Mouse (Mus musculus) kidney, embryonic 14.5 days (tissue): ENCODE measurements around the gene Man1b1. TPM values are rescaled to one million over a fixed set of nuclear protein-coding genes. Genes with fewer than 3 reads are reported as not detected.

Source experiments
- ATAC-seq: fragments of 200-750 bp; cut with Nextera tagmentation; 2 replicates; pipeline ENCODE4 v1.8.0; 2017; ENCODE audit warnings: moderate number of reproducible peaks, mild to moderate bottlenecking, moderate TSS enrichment, moderate library complexity; ENCODE audit not compliant: low FRiP score, low TSS enrichment
- H3K27ac ChIP-seq: fragments of 300-500 bp; sonication (generic); 2 replicates; pipeline ENCODE4 v1.5.1; 2014; ENCODE audit warnings: low read depth, mild to moderate bottlenecking, low read length, moderate library complexity, mixed read lengths
- H3K27me3 ChIP-seq: fragments of 300-500 bp; sonication (generic); 2 replicates; pipeline ENCODE4 v1.6.1; 2014; ENCODE audit warnings: mild to moderate bottlenecking, low read length; ENCODE audit not compliant: control insufficient read depth, insufficient read depth
- H3K36me3 ChIP-seq: fragments of 300-500 bp; sonication (generic); 2 replicates; pipeline ENCODE4 v1.6.1; 2014; ENCODE audit warnings: low read length, mixed read lengths; ENCODE audit not compliant: control insufficient read depth, insufficient read depth
- H3K4me1 ChIP-seq: fragments of 300-500 bp; sonication (generic); 2 replicates; pipeline ENCODE4 v1.6.1; 2014; ENCODE audit warnings: low read length, mixed read lengths; ENCODE audit not compliant: control insufficient read depth, insufficient read depth
- H3K4me2 ChIP-seq: fragments of 300-500 bp; sonication (generic); replicated peaks from 2 replicates; pipeline ENCODE4 v1.6.1; 2014; ENCODE audit warnings: low read depth, mild to moderate bottlenecking, low read length
- H3K4me3 ChIP-seq: fragments of 300-500 bp; sonication (generic); 2 replicates; pipeline ENCODE4 v1.5.1; 2014; ENCODE audit warnings: mild to moderate bottlenecking, low read length
- H3K9ac ChIP-seq: fragments of 300-500 bp; sonication (generic); 2 replicates; pipeline ENCODE4 v1.6.1; 2014; ENCODE audit warnings: low read depth, mild to moderate bottlenecking, low read length, moderate library complexity
- H3K9me3 ChIP-seq: fragments of 300-500 bp; sonication (generic); 2 replicates; pipeline ENCODE4 v1.6.1; 2016; ENCODE audit warnings: low read length; ENCODE audit not compliant: control insufficient read depth
- WGBS: fragments of 180-500 bp; shearing (Covaris S2); extraction: QIAGEN DNeasy Blood & Tissue Kit; methylation state at CpG from one replicate; pipeline ENCODE4 v1.1.7; 2014; 5-methylcytosine and 5-hydroxymethylcytosine counted together
- polyA plus RNA-seq: library from polyadenylated mRNA; unstranded; fragments of >200 nt; fragmentation: Nextera tagmentation; extraction: Ambion mirVana; gene quantifications from 2 replicates; pipeline ENCODE4 v1.2.1, GENCODE M21; 2014

The Man1b1 gene
- polyA plus RNA-seq, 1 experiment from 2014 or later = 89.9 TPM

DNA sequence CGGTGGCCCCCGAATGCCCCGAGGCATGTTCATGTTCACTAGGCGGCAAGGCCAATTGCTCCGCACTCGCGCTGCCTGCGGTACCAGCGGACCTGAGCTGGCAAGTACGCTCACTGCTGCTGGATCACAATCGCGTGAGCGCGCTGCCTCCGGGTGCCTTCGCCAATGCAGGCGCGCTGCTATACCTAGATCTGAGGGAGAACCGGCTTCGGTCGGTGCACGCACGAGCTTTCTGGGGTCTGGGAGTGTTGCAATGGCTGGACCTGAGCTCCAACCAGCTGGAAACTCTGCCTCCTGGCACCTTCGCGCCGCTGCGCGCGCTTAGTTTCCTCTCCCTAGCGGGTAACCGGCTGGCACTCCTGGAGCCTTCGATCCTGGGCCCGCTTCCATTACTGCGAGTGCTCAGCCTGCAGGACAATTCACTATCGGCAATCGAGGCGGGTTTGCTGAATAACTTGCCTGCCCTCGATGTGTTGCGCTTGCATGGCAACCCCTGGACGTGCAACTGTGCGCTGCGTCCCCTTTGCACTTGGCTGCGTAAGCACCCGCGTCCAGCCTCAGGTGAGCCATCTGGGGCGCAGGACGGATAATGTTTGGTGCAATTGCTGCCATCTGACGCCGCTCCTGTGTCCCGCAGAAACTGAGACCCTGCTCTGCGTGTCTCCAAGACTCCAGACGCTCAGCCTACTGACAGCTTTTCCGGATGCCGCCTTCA is 41.9 kb upstream of the Man1b1 start:
- H3K9me3 ChIP-seq = no peaks in the 10 kb centered on the region
- 2% methylated on average over 54 of the region's 54 CpGs for WGBS
- peaks cover 6% of the 10 kb centered on the region for H3K36me3 ChIP-seq
- H3K9ac ChIP-seq = no peak overlapping the region
- no peak for ATAC-seq
- H3K4me1 ChIP-seq = peaks cover 10% of the 10 kb centered on the region; the same call in 1 of the 2 replicates
- H3K27me3 ChIP-seq = peaks cover 58% of the 10 kb centered on the region
- peak overlapping the region; percentile 25 for H3K4me2 ChIP-seq
- H3K27ac ChIP-seq = no peak overlapping the region
- H3K4me3 ChIP-seq = peak overlapping the region; percentile 21

DNA sequence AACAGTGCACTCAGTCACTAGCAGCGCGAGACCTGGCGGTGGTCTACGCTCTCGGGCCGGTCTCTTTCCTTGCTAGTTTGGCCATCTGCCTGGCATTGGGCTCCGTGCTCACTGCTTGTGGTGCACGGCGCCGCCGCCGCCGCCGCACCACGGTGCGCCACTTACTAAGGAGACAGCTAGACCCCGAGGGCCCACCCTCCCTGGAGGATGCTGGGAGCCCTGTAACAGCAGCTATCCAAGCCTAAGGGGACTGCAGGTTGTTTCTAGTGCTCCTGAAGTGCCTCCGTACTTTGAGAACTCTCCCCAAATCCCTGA is 41.4 kb upstream of the Man1b1 start:
- peaks cover 1% of the 10 kb centered on the region for H3K36me3 ChIP-seq
- ATAC-seq = no peak
- 1% methylated on average over 18 of the region's 18 CpGs for WGBS

DNA sequence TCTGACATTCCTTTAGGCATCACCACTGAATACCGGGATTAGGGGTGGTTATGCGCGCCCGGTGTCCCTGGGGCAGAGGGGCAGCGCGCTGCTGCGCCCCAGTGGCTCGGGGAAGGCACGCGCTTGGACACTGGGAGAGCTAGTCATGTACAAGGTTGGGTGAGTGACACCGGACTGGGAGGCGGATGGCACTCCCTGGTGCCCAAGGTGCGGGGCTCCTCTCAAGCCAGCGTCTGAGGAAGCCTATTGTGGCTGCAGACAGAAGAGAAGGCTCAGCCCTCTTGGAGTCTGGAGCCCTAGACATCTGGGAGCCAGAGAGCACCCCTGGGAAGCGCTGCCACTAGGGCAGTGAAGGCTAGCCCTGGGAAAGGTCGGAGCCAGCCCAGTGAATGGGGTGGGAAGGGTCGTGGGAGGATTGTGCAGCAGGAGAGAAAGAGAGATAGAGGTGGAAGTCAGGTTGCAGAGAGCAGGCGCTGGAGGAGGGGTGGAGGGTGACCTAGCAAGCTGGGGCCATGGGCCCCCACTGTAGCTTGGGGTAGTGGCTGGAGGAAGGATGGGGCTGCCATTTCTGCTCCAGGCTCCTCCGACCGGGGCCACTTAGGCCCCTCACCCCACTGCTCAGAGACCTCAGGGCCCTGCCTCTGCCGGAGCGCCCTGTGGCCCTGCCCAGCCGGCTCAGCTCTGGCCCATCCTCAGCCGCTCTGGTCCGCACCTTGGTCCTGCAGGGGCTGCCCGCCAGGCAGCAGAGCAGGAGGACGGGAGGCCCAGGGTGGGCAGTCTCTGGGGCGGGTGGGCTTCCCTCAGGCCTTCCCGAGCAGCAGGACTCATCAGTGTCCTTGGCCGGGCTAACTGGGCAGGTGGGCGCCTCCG is 40.7 kb upstream of the Man1b1 start:
- 7% methylated on average over 32 of the region's 32 CpGs for WGBS
- 0 out of 2 replicates have a peak, but pooled peaks have one; percentile 30 for ATAC-seq
- H3K4me1 ChIP-seq = peaks cover 10% of the 10 kb centered on the region; the same call in 1 of the 2 replicates
- H3K4me3 ChIP-seq = peak overlapping the region; percentile 28
- H3K9ac ChIP-seq = no peak overlapping the region
- peaks cover 58% of the 10 kb centered on the region for H3K27me3 ChIP-seq
- no peaks in the 10 kb centered on the region for H3K9me3 ChIP-seq
- H3K4me2 ChIP-seq = no peak overlapping the region
- no peaks in the 10 kb centered on the region for H3K36me3 ChIP-seq
- no peak overlapping the region for H3K27ac ChIP-seq

More for the DNA sequence above, 41.4 kb upstream of the Man1b1 start:
- no peak overlapping the region for H3K27ac ChIP-seq
- peak overlapping the region; percentile 21 for H3K4me3 ChIP-seq
- no peak overlapping the region for H3K9ac ChIP-seq
- H3K4me1 ChIP-seq = peaks cover 10% of the 10 kb centered on the region; the same call in 1 of the 2 replicates
- peaks cover 58% of the 10 kb centered on the region for H3K27me3 ChIP-seq
- H3K4me2 ChIP-seq = peak overlapping the region; percentile 25
- H3K9me3 ChIP-seq = no peaks in the 10 kb centered on the region

DNA sequence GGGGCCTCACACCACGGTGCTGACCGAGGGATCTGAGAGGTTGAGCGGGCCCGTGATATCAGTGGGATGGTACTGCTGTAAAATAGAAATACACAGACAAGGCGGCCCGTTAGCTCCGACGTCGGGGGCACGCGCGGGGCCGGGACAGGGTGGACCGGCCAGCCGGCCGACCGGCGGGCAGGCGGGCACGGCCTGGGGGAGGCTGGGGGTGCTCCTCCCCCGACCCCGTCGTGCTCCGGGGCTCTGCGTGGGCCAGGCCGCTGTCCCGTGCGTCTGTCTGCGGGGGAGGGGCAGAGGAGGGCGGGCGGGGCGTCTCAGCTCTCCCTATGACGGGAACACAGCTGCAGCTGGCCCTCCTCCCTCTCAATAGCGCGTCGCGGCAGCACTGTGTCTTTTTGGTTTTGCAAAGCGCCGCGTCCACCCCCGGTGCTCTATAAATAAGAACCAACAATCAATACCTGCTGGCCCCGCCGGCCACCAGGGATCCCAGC is 40.0 kb upstream of the Man1b1 start:
- H3K27me3 ChIP-seq = peaks cover 60% of the 10 kb centered on the region
- H3K9me3 ChIP-seq = no peaks in the 10 kb centered on the region
- H3K4me2 ChIP-seq = peak overlapping the region; percentile 44
- H3K27ac ChIP-seq = no peak overlapping the region
- H3K4me1 ChIP-seq = peaks cover 10% of the 10 kb centered on the region; the same call in 1 of the 2 replicates
- ATAC-seq = peak; percentile 16; the same call in 1 of the 2 replicates
- no peak overlapping the region for H3K9ac ChIP-seq
- H3K4me3 ChIP-seq = peak overlapping the region; percentile 28
- H3K36me3 ChIP-seq = no peaks in the 10 kb centered on the region
- WGBS = 2% methylated on average over 21 of the region's 43 CpGs

DNA sequence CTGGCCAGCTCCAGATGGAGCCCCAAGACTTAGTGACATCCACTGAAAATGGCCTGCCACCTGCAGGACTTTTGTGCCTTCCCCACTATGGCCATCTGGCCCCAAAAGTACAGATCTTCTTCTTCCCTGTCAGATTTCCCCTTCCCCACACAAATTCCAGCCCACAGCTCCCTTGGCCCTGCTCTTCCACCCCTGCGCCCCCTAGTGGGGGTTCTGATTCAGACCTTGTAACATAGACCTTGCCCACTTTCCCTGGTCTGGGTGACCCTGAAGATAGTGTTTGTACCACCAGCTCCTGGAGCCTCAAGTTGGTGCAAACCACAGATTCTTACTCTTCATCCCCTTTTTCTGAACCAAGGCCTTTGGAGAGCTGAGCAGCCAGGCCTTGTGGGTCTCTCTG is 39.3 kb upstream of the Man1b1 start:
- H3K27ac ChIP-seq = no peak overlapping the region
- peak overlapping the region; percentile 44; the same call in 1 of the 2 replicates for H3K4me2 ChIP-seq
- peaks cover 62% of the 10 kb centered on the region for H3K27me3 ChIP-seq
- H3K4me3 ChIP-seq = peak overlapping the region; percentile 28; the same call in 1 of the 2 replicates
- WGBS = 0% methylated on average over 1 of the region's 1 CpGs
- H3K36me3 ChIP-seq = no peaks in the 10 kb centered on the region
- H3K4me1 ChIP-seq = peaks cover 10% of the 10 kb centered on the region; the same call in 1 of the 2 replicates
- no peak overlapping the region for H3K9ac ChIP-seq
- no peaks in the 10 kb centered on the region for H3K9me3 ChIP-seq
- no peak for ATAC-seq

DNA sequence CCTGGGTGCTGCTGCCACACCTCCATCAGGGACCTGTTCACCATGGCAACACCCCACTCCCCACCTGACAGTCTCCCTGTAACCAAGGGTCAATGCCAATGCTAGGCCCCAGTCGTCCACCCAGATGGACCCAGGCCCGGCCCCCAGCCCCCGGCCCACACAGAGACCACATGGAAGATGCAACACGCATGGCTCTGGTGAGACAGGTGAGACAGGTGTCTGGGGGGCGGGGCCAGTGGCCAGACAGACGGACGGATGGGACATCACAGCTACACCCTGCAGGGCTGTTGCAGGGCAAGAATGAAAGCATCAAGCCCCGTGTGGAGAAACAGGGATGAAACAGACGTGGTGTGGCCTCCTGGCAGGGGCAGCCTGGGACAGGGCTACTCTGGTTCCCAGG is 38.4 kb upstream of the Man1b1 start:
- H3K4me1 ChIP-seq = peaks cover 10% of the 10 kb centered on the region; the same call in 1 of the 2 replicates
- no peak overlapping the region for H3K4me2 ChIP-seq
- no peak overlapping the region for H3K27ac ChIP-seq
- no peak overlapping the region for H3K4me3 ChIP-seq
- peaks cover 54% of the 10 kb centered on the region for H3K27me3 ChIP-seq
- WGBS = 75% methylated on average over 9 of the region's 9 CpGs
- no peak overlapping the region for H3K9ac ChIP-seq
- no peaks in the 10 kb centered on the region for H3K9me3 ChIP-seq
- no peaks in the 10 kb centered on the region for H3K36me3 ChIP-seq
- ATAC-seq = no peak

DNA sequence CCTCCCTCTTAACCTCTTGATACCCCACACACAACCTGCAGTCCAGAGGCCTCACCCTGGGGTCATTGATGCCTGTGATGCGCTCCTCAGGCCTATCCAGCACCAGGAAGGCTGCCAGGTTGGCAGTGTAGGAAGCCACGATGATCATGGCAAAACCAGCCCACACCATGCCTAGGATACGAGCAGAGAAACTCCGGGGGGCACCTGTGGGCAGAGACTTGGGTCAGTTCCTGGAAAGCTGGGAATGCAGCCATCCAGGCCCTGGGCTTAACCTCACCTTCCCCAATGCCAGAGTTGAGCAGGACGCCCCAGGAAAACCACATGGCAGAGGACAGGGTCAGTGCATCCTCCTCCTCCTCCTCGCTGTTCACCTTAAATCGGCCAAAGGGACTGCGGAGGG is 35.0 kb upstream of the Man1b1 start:
- ATAC-seq = no peak
- H3K9ac ChIP-seq = no peak overlapping the region
- 76% methylated on average over 8 of the region's 8 CpGs for WGBS
- peaks cover 7% of the 10 kb centered on the region; the same call in 1 of the 2 replicates for H3K4me1 ChIP-seq
- H3K4me3 ChIP-seq = no peak overlapping the region
- no peaks in the 10 kb centered on the region for H3K36me3 ChIP-seq
- H3K27me3 ChIP-seq = peaks cover 20% of the 10 kb centered on the region
- no peaks in the 10 kb centered on the region for H3K9me3 ChIP-seq
- H3K27ac ChIP-seq = no peak overlapping the region
- no peak overlapping the region for H3K4me2 ChIP-seq

DNA sequence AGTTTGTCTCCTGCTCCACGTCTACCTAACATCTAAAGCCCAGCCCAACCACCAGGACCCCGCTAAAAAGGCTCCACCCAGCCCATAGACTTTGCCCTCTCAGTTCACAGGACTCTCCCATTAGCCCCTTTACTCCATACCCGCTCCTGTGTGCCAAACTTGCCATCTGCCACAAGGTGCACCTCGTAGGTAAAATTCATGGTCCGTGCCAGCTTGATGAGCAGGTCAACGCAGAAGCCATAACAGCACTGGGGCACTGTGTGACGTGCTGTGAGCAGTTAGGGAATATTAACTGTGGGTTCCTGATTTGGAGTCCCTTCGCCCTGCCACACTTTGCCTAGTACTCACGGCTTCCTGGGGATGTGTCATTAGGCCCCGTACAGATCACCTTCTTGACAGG is 34.1 kb upstream of the Man1b1 start:
- no peaks in the 10 kb centered on the region for H3K4me1 ChIP-seq
- H3K9ac ChIP-seq = no peak overlapping the region
- H3K27ac ChIP-seq = no peak overlapping the region
- H3K4me3 ChIP-seq = no peak overlapping the region
- no peak overlapping the region for H3K4me2 ChIP-seq
- no peaks in the 10 kb centered on the region for H3K36me3 ChIP-seq
- no peaks in the 10 kb centered on the region for H3K9me3 ChIP-seq
- WGBS = 79% methylated on average over 10 of the region's 10 CpGs
- ATAC-seq = no peak
- H3K27me3 ChIP-seq = peaks cover 12% of the 10 kb centered on the region
